Mouse (Mus musculus) ES-Bruce4 (cell line): ENCODE data around the gene Gm5737.

Experiments
- CTCF ChIP-seq: IDR thresholded peaks from one replicate; pipeline ENCODE4 v1.8.1; 2011; ENCODE audit warnings: low read depth, low read length
- EP300 ChIP-seq: IDR thresholded peaks from 2 replicates; pipeline ENCODE4 v1.6.1; 2011; ENCODE audit warnings: low read depth, low read length; ENCODE audit not compliant: insufficient read depth
- POLR2A ChIP-seq: IDR thresholded peaks from one replicate; pipeline ENCODE4 v1.8.1; 2011; ENCODE audit warnings: low read length; ENCODE audit not compliant: insufficient read depth

- TF ChIP-seq CTCF (no peak), POLR2A (no peak), EP300 (no peak)
Measured at GRCm38 (mm10) chr7:120778012-120778411, 34.2 kb upstream of the Gm5737 start.
